Mouse (Mus musculus): ENCODE data around the gene Fsip1.

Gene Fsip1

GRCm38 (mm10) chr2:118124437-118124836, 132.3 kb downstream of the Fsip1 start:
- no peak for DNase-seq (ENCODE audit: low read depth)

- DNase-seq (ENCODE audit: low read depth): no peak
Observed at GRCm38 (mm10) chr2:118123743-118124142, 133.0 kb downstream of the Fsip1 start.

- DNase-seq (ENCODE audit: low read depth): no peak
Observed at GRCm38 (mm10) chr2:118122291-118122690, 134.5 kb downstream of the Fsip1 start.

GRCm38 (mm10) chr2:118120751-118121150, 136.0 kb downstream of the Fsip1 start:
- DNase-seq (ENCODE audit: low read depth): no peak

GRCm38 (mm10) chr2:118120095-118120494, 136.7 kb downstream of the Fsip1 start:
- DNase-seq (ENCODE audit: low read depth): no peak

GRCm38 (mm10) chr2:118119684-118120083, 137.1 kb downstream of the Fsip1 start:
- DNase-seq (ENCODE audit: low read depth): no peak

GRCm38 (mm10) chr2:118118515-118118914, 138.3 kb downstream of the Fsip1 start:
- no peak for DNase-seq (ENCODE audit: low read depth)

GRCm38 (mm10) chr2:118118045-118118444, 138.7 kb downstream of the Fsip1 start:
- DNase-seq (ENCODE audit: low read depth): no peak

- no peak for DNase-seq (ENCODE audit: low read depth)
Observed at GRCm38 (mm10) chr2:118117401-118117800, 139.4 kb downstream of the Fsip1 start.

GRCm38 (mm10) chr2:118116754-118117290, 139.9 kb downstream of the Fsip1 start:
- DNase-seq (ENCODE audit: low read depth): no peak

- DNase-seq (ENCODE audit: low read depth): no peak
Observed at GRCm38 (mm10) chr2:118116180-118116579, 140.6 kb downstream of the Fsip1 start.

GRCm38 (mm10) chr2:118115647-118116046, 141.1 kb downstream of the Fsip1 start:
- no peak for DNase-seq (ENCODE audit: low read depth)

GRCm38 (mm10) chr2:118114671-118115070, 142.1 kb downstream of the Fsip1 start:
- no peak for DNase-seq (ENCODE audit: low read depth)

- DNase-seq (ENCODE audit: low read depth): no peak
Observed at GRCm38 (mm10) chr2:118113808-118114524, 142.8 kb downstream of the Fsip1 start.

- DNase-seq (ENCODE audit: low read depth): no peak
Observed at GRCm38 (mm10) chr2:118112846-118113479, 143.8 kb downstream of the Fsip1 start.

- no peak for DNase-seq (ENCODE audit: low read depth)
Observed at GRCm38 (mm10) chr2:118112438-118112837, 144.3 kb downstream of the Fsip1 start.

- DNase-seq (ENCODE audit: low read depth): peak; percentile 47
Observed at GRCm38 (mm10) chr2:118111488-118112131, 145.2 kb downstream of the Fsip1 start, which contains the start of gene Thbs1. Thbs1 (plus strand) TSS chr2:118111876.

- peak; percentile 79 for DNase-seq (ENCODE audit: low read depth)
Observed at GRCm38 (mm10) chr2:118111116-118111487, 145.7 kb downstream of the Fsip1 start.

GRCm38 (mm10) chr2:118110225-118110915, 146.4 kb downstream of the Fsip1 start:
- no peak for DNase-seq (ENCODE audit: low read depth)

GRCm38 (mm10) chr2:118102169-118102568, 154.6 kb downstream of the Fsip1 start:
- no peak for DNase-seq (ENCODE audit: low read depth)

- DNase-seq (ENCODE audit: low read depth): no peak
Observed at GRCm38 (mm10) chr2:118099104-118099503, 157.7 kb downstream of the Fsip1 start.

- DNase-seq (ENCODE audit: low read depth): no peak
Observed at GRCm38 (mm10) chr2:118091226-118091625, 165.5 kb downstream of the Fsip1 start.

Measured in naive thymus-derived CD4-positive, alpha-beta T cell, adult 2 months (primary cell).